Mouse (Mus musculus) neutrophil, adult 83 days (primary cell): ENCODE data around the gene Cox16. TPM values are rescaled to one million over a fixed set of nuclear protein-coding genes. Genes with fewer than 3 reads are reported as not detected.

Experiments used
- total RNA-seq, 2 experiments: library from RNA; stranded (reverse); gene quantifications; one replicate each; pipeline ENCODE4 v1.2.4; 2023

The Cox16 gene
- 10 to 100 TPM; 28.2 to 38.4 TPM for total RNA-seq

DNA sequence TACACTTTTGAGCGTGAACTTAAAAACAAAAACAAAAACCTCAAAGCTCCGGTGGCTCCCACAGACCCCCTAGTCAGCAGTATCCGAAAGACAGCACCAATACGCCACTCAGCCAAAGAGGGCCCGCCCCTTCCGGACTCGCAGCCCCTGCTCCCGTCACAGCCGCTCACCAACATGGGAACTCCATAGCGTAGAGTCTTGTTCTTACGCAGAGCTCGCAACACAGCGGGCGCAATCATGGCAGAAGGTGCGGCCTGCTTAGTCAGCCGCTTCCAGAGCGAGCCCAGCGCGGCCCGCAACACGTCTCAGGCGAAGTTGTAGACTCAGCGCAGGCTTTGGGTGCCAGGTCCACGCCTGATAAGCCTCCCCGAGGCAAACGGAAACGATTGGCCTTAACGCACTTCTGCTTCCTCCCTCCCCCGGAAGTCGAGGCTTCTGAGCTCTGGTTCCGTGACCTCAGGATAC, at the start of gene Cox16:
TSS of gene Cox16 (minus strand) at position 401 of the 465 bp plus-strand sequence.

GRCm38 (mm10) chr12:81532316-81533028, 47.5 kb upstream of the Cox16 start, which contains the start of the genes Gm20498 and Synj2bp:
Gm20498 (minus strand) TSS chr12:81532905.
Synj2bp (minus strand) TSS chr12:81532911.

DNA sequence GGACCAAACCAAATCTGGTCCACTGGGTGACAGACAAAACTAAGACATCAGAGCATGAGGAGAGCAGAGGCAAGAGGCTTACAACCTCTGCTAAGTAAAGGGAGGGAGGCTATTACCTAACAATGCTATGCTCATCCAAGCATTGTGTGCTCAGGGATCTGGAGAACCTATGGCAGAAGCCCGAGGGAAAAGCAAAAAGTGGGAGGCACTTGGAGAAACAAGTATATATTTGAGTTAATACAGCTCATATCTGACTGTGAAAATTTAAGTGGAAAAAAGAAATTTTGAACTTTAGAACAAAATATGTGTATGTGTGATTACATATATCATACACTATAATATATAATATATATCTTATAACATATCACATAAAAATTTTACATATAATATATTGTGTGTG, 63.1 kb downstream of the Cox16 start, which contains the start of gene Adam4:
TSS of gene Adam4 (minus strand) at position 101 of the 400 bp plus-strand sequence.

GRCm38 (mm10) chr12:81379364-81379763, 105.6 kb downstream of the Cox16 start, which contains the start of gene Gm4787:
Gm4787 (minus strand) TSS chr12:81379464.

DNA sequence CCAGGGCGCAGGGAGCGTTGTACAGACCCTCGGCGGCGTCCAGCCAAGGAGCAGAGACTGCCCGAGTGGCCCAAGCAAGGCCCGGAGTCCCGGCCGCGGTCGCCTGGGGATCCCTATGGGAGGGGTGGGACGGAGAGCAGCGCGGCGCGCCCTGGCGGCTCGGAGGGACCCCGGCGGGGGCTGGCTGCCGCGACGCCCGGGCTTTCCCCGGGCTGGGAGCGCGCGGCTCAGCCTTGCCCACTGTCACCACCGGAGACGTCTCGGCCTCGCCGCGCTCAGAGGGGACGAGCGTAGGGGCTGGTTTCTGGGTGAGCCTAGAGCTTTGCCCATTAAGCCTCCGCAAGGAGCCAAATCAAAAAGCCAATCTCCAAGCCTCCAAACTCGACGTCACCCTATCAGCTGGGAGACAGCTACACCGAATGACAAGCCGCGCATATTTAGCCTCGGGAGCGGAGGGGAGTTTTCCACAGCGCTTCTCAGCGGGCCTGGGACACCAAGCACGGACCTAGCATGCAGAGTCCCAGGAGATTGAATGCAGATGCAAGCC, 152.0 kb downstream of the Cox16 start, which contains the start of gene Slc8a3:
TSS of gene Slc8a3 (minus strand) at position 306 of the 547 bp plus-strand sequence.

Other genes with a start within 250 kb of the Cox16 start
- gene Slc8a3, start 151.9 kb downstream of the Cox16 start, total RNA-seq = under 1 TPM; 0.24 to 0.38 TPM
- under 1 TPM; 0.31 to 0.93 TPM for gene Gm4787, start 105.7 kb downstream of the Cox16 start, total RNA-seq
- gene Adam4, start 63.2 kb downstream of the Cox16 start, total RNA-seq = 1 to 10 TPM in 1 of 2 experiments, under 1 TPM in 1; 0.48 to 1.1 TPM
- 1 to 10 TPM; 8.8 to 9.7 TPM for gene Gm20498, start 47.8 kb upstream of the Cox16 start, total RNA-seq
- 10 to 100 TPM; 11.9 to 13.7 TPM for gene Synj2bp, start 47.8 kb upstream of the Cox16 start, total RNA-seq
- not detected for gene Adam21, start 83.3 kb upstream of the Cox16 start, total RNA-seq
- 10 to 100 TPM; 22.3 to 23.8 TPM for gene Med6, start 109.9 kb upstream of the Cox16 start, total RNA-seq
- gene Ttc9, start 146.1 kb upstream of the Cox16 start, total RNA-seq = not detected